Mouse (Mus musculus): ENCODE data around the gene Bloc1s2. TPM values are rescaled to one million over a fixed set of nuclear protein-coding genes. Genes with fewer than 3 reads are reported as not detected.

Bloc1s2 gene
- total and polyA plus RNA-seq, 3 experiments, result 151 to 193 TPM; not detected in 1

DNA sequence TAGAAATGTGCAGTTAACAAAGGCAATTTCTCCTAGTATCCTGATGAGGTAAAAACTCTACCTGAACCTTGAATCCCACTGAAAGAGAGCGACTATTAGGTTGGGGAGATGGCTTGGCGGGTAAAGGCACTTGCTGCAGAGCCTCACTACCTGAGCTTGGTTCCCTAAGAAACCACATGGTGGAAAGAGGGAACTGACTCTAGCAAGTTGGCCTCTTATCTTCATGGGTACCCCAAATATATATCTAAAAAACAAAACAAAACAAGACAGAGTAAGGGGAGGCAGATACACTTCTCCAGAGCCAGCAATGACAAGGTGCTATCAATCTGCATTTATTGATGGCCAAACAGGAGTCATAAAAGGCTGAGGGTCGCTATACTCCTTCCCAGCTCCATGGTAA lies 37.7 kb upstream of the Bloc1s2 start:
- H3K4me3 ChIP-seq (ENCODE audit: control insufficient read depth in 1 of 2, insufficient read depth in 1 of 2, low read depth in 2 of 2, low read length in 2 of 2), result no peak overlapping the region
- peaks cover 0 to 12% of the 10 kb centered on the region in 2 experiments; a peak in 2 of 4 replicates for H3K4me1 ChIP-seq (ENCODE audit: control insufficient read depth in 1 of 2, insufficient read depth in 2 of 2, low read length in 2 of 2)
- TF ChIP-seq GATA1 (IDR thresholded peaks at IDR 0.05; ENCODE audit: low read depth, low read length) (peak; percentile 66), TAL1 (IDR thresholded peaks at IDR 0.05; ENCODE audit: low read length) (peak; percentile 33; the same call in 1 of the 2 replicates), MEF2A (IDR thresholded peaks at IDR 0.05; ENCODE audit: extremely low read depth, insufficient replicate concordance, low read depth, low read length, poor library complexity, severe bottlenecking) (no peak), MYC (IDR thresholded peaks at IDR 0.05; ENCODE audit: low read depth, low read length) (peak; percentile 80; the same call in 1 of the 2 replicates), ETS1 (IDR thresholded peaks at IDR 0.05; ENCODE audit: low read depth, low read length) (peak; percentile 13; the same call in 1 of the 2 replicates), NELFE (IDR thresholded peaks at IDR 0.05; ENCODE audit: low read depth, low read length) (no peak), HCFC1 (IDR thresholded peaks at IDR 0.05; ENCODE audit: low read depth, low read length) (no peak), ZMIZ1 (IDR thresholded peaks at IDR 0.05; ENCODE audit: low read depth, low read length) (no peak), EP300 (IDR thresholded peaks at IDR 0.05; ENCODE audit: low read depth in 1 of 2, low read length in 2 of 2) (peak in 1 of 2 experiments; percentile 34; a peak in 1 of 4 replicates), RCOR1 (IDR thresholded peaks at IDR 0.05; ENCODE audit: low read depth, low read length) (0 out of 2 replicates have a peak, but pooled peaks have one; percentile 6)
- H3K9me3 ChIP-seq (replicated peaks; ENCODE audit: insufficient read depth, low read length), result no peaks in the 10 kb centered on the region
- no peaks in the 10 kb centered on the region for H3K79me2 ChIP-seq (ENCODE audit: control insufficient read depth, insufficient read depth, low read length, poor library complexity)
- H3K9ac ChIP-seq (ENCODE audit: control insufficient read depth, low read depth, low read length, poor library complexity, severe bottlenecking), result no peak overlapping the region
- H3K27ac ChIP-seq (ENCODE audit: control insufficient read depth, low read depth, low read length), result no peak overlapping the region
- H3K36me3 ChIP-seq (ENCODE audit: control insufficient read depth in 1 of 2, insufficient read depth in 2 of 2, low read length in 2 of 2), result peaks cover 0 to 6% of the 10 kb centered on the region in 2 experiments; a peak in 2 of 4 replicates
- peaks cover under 1 to 7% of the 10 kb centered on the region in 2 experiments for H3K27me3 ChIP-seq (ENCODE audit: control insufficient read depth in 1 of 2, insufficient read depth in 2 of 2, low read length in 2 of 2)
- DNase-seq (ENCODE audit: low read depth, low spot score), result peak; percentile 53

- DNase-seq (ENCODE audit: low read depth, low spot score), result no peak
- no peaks in the 10 kb centered on the region; a peak in 3 of 4 replicates for H3K27me3 ChIP-seq (ENCODE audit: control insufficient read depth in 1 of 2, insufficient read depth in 2 of 2, low read length in 2 of 2)
- H3K79me2 ChIP-seq (ENCODE audit: control insufficient read depth, insufficient read depth, low read length, poor library complexity), result no peaks in the 10 kb centered on the region
- H3K9ac ChIP-seq (ENCODE audit: control insufficient read depth, low read depth, low read length, poor library complexity, severe bottlenecking), result no peak overlapping the region
- peaks cover 0 to 12% of the 10 kb centered on the region in 2 experiments; a peak in 2 of 4 replicates for H3K36me3 ChIP-seq (ENCODE audit: control insufficient read depth in 1 of 2, insufficient read depth in 2 of 2, low read length in 2 of 2)
- TF ChIP-seq E2F4 (IDR thresholded peaks at IDR 0.05; ENCODE audit: borderline replicate concordance, low read depth, low read length) (no peak), MEF2A (IDR thresholded peaks at IDR 0.05; ENCODE audit: extremely low read depth, insufficient replicate concordance, low read depth, low read length, poor library complexity, severe bottlenecking) (no peak), ELF1 (IDR thresholded peaks at IDR 0.05; ENCODE audit: low read depth, low read length) (no peak), CHD1 (IDR thresholded peaks at IDR 0.05; ENCODE audit: low read depth, low read length) (no peak), MYC (IDR thresholded peaks at IDR 0.05; ENCODE audit: low read depth, low read length) (no peak), GABPA (IDR thresholded peaks at IDR 0.05; ENCODE audit: low read depth, low read length) (no peak), ZKSCAN1 (IDR thresholded peaks at IDR 0.05; ENCODE audit: low read depth, low read length) (no peak), NRF1 (IDR thresholded peaks at IDR 0.05; ENCODE audit: insufficient read depth, low read depth, low read length, poor library complexity, severe bottlenecking) (no peak), POLR2AphosphoS2 (IDR thresholded peaks at IDR 0.05; ENCODE audit: low read length) (no peak), SMC3 (IDR thresholded peaks at IDR 0.05; ENCODE audit: low read depth, low read length) (no peak), KAT2A (conservative IDR thresholded peaks at IDR 0.05; ENCODE audit: low read depth, low read length) (no peak), MAFK (IDR thresholded peaks at IDR 0.05; ENCODE audit: borderline replicate concordance, low read depth, low read length) (no peak), ETS1 (IDR thresholded peaks at IDR 0.05; ENCODE audit: low read depth, low read length) (no peak), USF1 (IDR thresholded peaks at IDR 0.05; ENCODE audit: low read depth, low read length) (no peak), SIN3A (IDR thresholded peaks at IDR 0.05; ENCODE audit: low read length) (no peak)
- H3K4me1 ChIP-seq (ENCODE audit: control insufficient read depth in 1 of 2, insufficient read depth in 2 of 2, low read length in 2 of 2), result peaks cover 0 to 16% of the 10 kb centered on the region in 2 experiments; a peak in 2 of 4 replicates
- no peak overlapping the region for H3K4me3 ChIP-seq (ENCODE audit: control insufficient read depth in 1 of 2, insufficient read depth in 1 of 2, low read depth in 2 of 2, low read length in 2 of 2)
- H3K9me3 ChIP-seq (replicated peaks; ENCODE audit: insufficient read depth, low read length), result no peaks in the 10 kb centered on the region
- H3K27ac ChIP-seq (ENCODE audit: control insufficient read depth, low read depth, low read length), result no peak overlapping the region
These were observed 34.3 kb upstream of the Bloc1s2 start for GRCm38 (mm10) chr19:44180502-44180901.

Data from MEL (cell line).